Mouse (Mus musculus): ENCODE measurements around the gene Htr1f. TPM values are rescaled to one million over a fixed set of nuclear protein-coding genes. Genes with fewer than 3 reads are reported as not detected.

The Htr1f gene
- polyA plus RNA-seq, 1 experiment, result not detected

GRCm38 (mm10) chr16:64907112-64907511, 198.5 kb downstream of the Htr1f start:
- H3K4me1 ChIP-seq (ENCODE audit: control insufficient read depth, insufficient read depth, low read length), result no peaks in the 10 kb centered on the region
- TF ChIP-seq POLR2A (IDR thresholded peaks at IDR 0.05; ENCODE audit: insufficient read depth, low read depth, low read length) (no peak), CTCF (IDR thresholded peaks at IDR 0.05; ENCODE audit: insufficient read depth, low read depth, low read length) (no peak)
- no peak overlapping the region for H3K27ac ChIP-seq (ENCODE audit: insufficient read depth, low read depth, low read length)
- H3K4me3 ChIP-seq (ENCODE audit: insufficient read depth, low read depth, low read length), result no peak overlapping the region
- 16% methylated on average over 3 of the region's 3 CpGs for WGBS

GRCm38 (mm10) chr16:64903328-64903727, 202.3 kb downstream of the Htr1f start:
- H3K27ac ChIP-seq (ENCODE audit: insufficient read depth, low read depth, low read length), result no peak overlapping the region
- H3K4me3 ChIP-seq (ENCODE audit: insufficient read depth, low read depth, low read length), result no peak overlapping the region
- WGBS, result 17% methylated on average over 2 of the region's 2 CpGs
- H3K4me1 ChIP-seq (ENCODE audit: control insufficient read depth, insufficient read depth, low read length), result no peaks in the 10 kb centered on the region
- TF ChIP-seq CTCF (IDR thresholded peaks at IDR 0.05; ENCODE audit: insufficient read depth, low read depth, low read length) (no peak), POLR2A (IDR thresholded peaks at IDR 0.05; ENCODE audit: insufficient read depth, low read depth, low read length) (no peak)

- TF ChIP-seq CTCF (IDR thresholded peaks at IDR 0.05; ENCODE audit: insufficient read depth, low read depth, low read length) (no peak), POLR2A (IDR thresholded peaks at IDR 0.05; ENCODE audit: insufficient read depth, low read depth, low read length) (no peak)
- H3K4me1 ChIP-seq (ENCODE audit: control insufficient read depth, insufficient read depth, low read length), result no peaks in the 10 kb centered on the region
- H3K27ac ChIP-seq (ENCODE audit: insufficient read depth, low read depth, low read length), result no peak overlapping the region
- 69% methylated on average over 2 of the region's 2 CpGs for WGBS
- no peak overlapping the region for H3K4me3 ChIP-seq (ENCODE audit: insufficient read depth, low read depth, low read length)
Observed at GRCm38 (mm10) chr16:64899084-64899483, 206.6 kb downstream of the Htr1f start.

- H3K4me3 ChIP-seq (ENCODE audit: insufficient read depth, low read depth, low read length), result no peak overlapping the region
- no peak overlapping the region for H3K27ac ChIP-seq (ENCODE audit: insufficient read depth, low read depth, low read length)
- no peaks in the 10 kb centered on the region for H3K4me1 ChIP-seq (ENCODE audit: control insufficient read depth, insufficient read depth, low read length)
- TF ChIP-seq POLR2A (IDR thresholded peaks at IDR 0.05; ENCODE audit: insufficient read depth, low read depth, low read length), result no peak
- no peak for TF ChIP-seq CTCF (IDR thresholded peaks at IDR 0.05; ENCODE audit: insufficient read depth, low read depth, low read length)
- WGBS, result 92% methylated on average over 3 of the region's 3 CpGs
Observed at GRCm38 (mm10) chr16:64889496-64889895, 216.2 kb downstream of the Htr1f start.

GRCm38 (mm10) chr16:64885547-64885946, 220.1 kb downstream of the Htr1f start:
- Histone ChIP-seq H3K27ac (ENCODE audit: insufficient read depth, low read depth, low read length) (no peak overlapping the region), H3K4me3 (ENCODE audit: insufficient read depth, low read depth, low read length) (no peak overlapping the region), H3K4me1 (ENCODE audit: control insufficient read depth, insufficient read depth, low read length) (no peaks in the 10 kb centered on the region)
- 64% methylated on average over 4 of the region's 4 CpGs for WGBS
- TF ChIP-seq POLR2A (IDR thresholded peaks at IDR 0.05; ENCODE audit: insufficient read depth, low read depth, low read length), result no peak
- TF ChIP-seq CTCF (IDR thresholded peaks at IDR 0.05; ENCODE audit: insufficient read depth, low read depth, low read length), result no peak

- no peaks in the 10 kb centered on the region for H3K4me1 ChIP-seq (ENCODE audit: control insufficient read depth, insufficient read depth, low read length)
- no peak overlapping the region for H3K4me3 ChIP-seq (ENCODE audit: insufficient read depth, low read depth, low read length)
- WGBS, result 37% methylated on average over 3 of the region's 3 CpGs
- TF ChIP-seq POLR2A (IDR thresholded peaks at IDR 0.05; ENCODE audit: insufficient read depth, low read depth, low read length), result no peak
- no peak for TF ChIP-seq CTCF (IDR thresholded peaks at IDR 0.05; ENCODE audit: insufficient read depth, low read depth, low read length)
- no peak overlapping the region for H3K27ac ChIP-seq (ENCODE audit: insufficient read depth, low read depth, low read length)
Observed at GRCm38 (mm10) chr16:64885142-64885541, 220.5 kb downstream of the Htr1f start.

GRCm38 (mm10) chr16:64884420-64884838, 221.2 kb downstream of the Htr1f start:
- no peak for TF ChIP-seq POLR2A (IDR thresholded peaks at IDR 0.05; ENCODE audit: insufficient read depth, low read depth, low read length)
- TF ChIP-seq CTCF (IDR thresholded peaks at IDR 0.05; ENCODE audit: insufficient read depth, low read depth, low read length), result no peak
- no peak overlapping the region for H3K27ac ChIP-seq (ENCODE audit: insufficient read depth, low read depth, low read length)
- H3K4me3 ChIP-seq (ENCODE audit: insufficient read depth, low read depth, low read length), result no peak overlapping the region
- H3K4me1 ChIP-seq (ENCODE audit: control insufficient read depth, insufficient read depth, low read length), result no peaks in the 10 kb centered on the region
- WGBS, result 39% methylated on average over 3 of the region's 3 CpGs

- H3K4me1 ChIP-seq (ENCODE audit: control insufficient read depth, insufficient read depth, low read length), result no peaks in the 10 kb centered on the region
- 79% methylated on average over 5 of the region's 5 CpGs for WGBS
- no peak overlapping the region for H3K27ac ChIP-seq (ENCODE audit: insufficient read depth, low read depth, low read length)
- H3K4me3 ChIP-seq (ENCODE audit: insufficient read depth, low read depth, low read length), result no peak overlapping the region
- TF ChIP-seq POLR2A (IDR thresholded peaks at IDR 0.05; ENCODE audit: insufficient read depth, low read depth, low read length) (no peak), CTCF (IDR thresholded peaks at IDR 0.05; ENCODE audit: insufficient read depth, low read depth, low read length) (no peak)
Observed at GRCm38 (mm10) chr16:64883896-64884295, 221.8 kb downstream of the Htr1f start.

GRCm38 (mm10) chr16:64881442-64881841, 224.2 kb downstream of the Htr1f start:
- no peak for TF ChIP-seq POLR2A (IDR thresholded peaks at IDR 0.05; ENCODE audit: insufficient read depth, low read depth, low read length)
- no peak for TF ChIP-seq CTCF (IDR thresholded peaks at IDR 0.05; ENCODE audit: insufficient read depth, low read depth, low read length)
- 88% methylated on average over 2 of the region's 2 CpGs for WGBS
- no peak overlapping the region for H3K27ac ChIP-seq (ENCODE audit: insufficient read depth, low read depth, low read length)
- no peak overlapping the region for H3K4me3 ChIP-seq (ENCODE audit: insufficient read depth, low read depth, low read length)
- H3K4me1 ChIP-seq (ENCODE audit: control insufficient read depth, insufficient read depth, low read length), result no peaks in the 10 kb centered on the region

GRCm38 (mm10) chr16:64880986-64881385, 224.7 kb downstream of the Htr1f start:
- WGBS, result 71% methylated on average over 3 of the region's 3 CpGs

More at GRCm38 (mm10) chr16:64880986-64881385, 224.7 kb downstream of the Htr1f start:
- Histone ChIP-seq H3K4me3 (ENCODE audit: insufficient read depth, low read depth, low read length) (no peak overlapping the region), H3K27ac (ENCODE audit: insufficient read depth, low read depth, low read length) (no peak overlapping the region), H3K4me1 (ENCODE audit: control insufficient read depth, insufficient read depth, low read length) (no peaks in the 10 kb centered on the region)
- TF ChIP-seq CTCF (IDR thresholded peaks at IDR 0.05; ENCODE audit: insufficient read depth, low read depth, low read length) (no peak), POLR2A (IDR thresholded peaks at IDR 0.05; ENCODE audit: insufficient read depth, low read depth, low read length) (no peak)
